Mouse (Mus musculus) adrenal gland (tissue): Measurements from ENCODE around the gene Slc1a7.

Experiments used
- intact Hi-C: fragments of 180-260 bp; cut with DNase I; formaldehyde crosslinking; loops from one replicate; pipeline ENCODE4 v1.15.1; 2025

The Slc1a7 gene

DNA sequence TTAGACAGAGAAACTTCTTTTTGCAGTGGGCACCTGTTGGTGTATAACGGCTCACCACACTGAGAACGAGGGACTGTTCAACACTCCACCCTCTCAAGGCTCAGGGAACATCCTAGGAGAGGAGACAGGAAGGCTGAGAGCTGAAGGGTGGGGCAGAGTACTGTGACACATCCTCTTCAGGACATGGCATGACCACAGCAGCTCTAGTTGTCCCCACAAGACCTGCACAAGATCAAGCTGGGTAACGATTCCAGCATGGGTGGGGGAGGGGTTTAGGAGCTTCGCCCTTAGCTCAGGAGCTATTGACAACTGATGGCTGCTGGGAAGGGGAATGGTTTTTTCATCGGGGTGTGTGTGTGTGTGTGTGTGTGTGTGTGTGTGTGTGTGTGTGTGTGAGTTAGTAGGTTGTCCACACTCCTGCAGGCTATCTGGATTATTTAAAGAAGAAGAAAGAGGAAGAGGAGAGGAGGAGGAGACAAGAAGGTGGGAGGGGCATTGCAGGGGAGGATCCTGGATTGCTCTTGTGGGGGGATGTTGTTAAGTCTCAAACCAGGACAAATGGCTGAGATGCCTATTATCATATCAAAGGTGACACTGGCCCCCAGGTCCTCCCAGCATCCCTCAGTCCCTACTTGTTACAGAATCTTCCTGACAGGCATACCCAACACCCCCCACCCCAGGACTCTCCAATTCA is 1.6 kb upstream of the Slc1a7 start:
- intact Hi-C loops: no loop called here

GRCm38 (mm10) chr4:107969781-107970180 is 1.6 kb downstream of the Slc1a7 start:
- intact Hi-C loops: no loop called here

GRCm38 (mm10) chr4:107971162-107971561 is 3.0 kb downstream of the Slc1a7 start:
- intact Hi-C loops: no loop called here

DNA sequence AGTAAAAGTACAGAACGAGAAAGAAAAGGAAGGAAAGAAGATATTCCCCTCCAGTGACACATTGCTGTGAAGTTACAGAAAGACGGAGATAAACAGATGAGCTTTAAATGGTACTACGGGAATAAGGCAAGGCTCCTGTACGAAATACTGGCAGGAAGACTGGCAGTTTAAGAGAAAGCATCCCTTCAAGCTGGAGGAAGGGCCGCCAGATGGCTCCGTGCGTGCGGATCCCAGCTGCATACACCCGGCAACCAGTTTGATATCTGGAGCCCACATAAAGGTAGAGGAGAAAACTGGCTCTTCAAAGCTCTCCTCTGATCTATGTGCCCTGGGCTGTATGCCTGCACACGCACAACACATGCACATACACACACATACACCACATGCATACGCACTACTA is 6.4 kb downstream of the Slc1a7 start:
- intact Hi-C loops: no loop called here

DNA sequence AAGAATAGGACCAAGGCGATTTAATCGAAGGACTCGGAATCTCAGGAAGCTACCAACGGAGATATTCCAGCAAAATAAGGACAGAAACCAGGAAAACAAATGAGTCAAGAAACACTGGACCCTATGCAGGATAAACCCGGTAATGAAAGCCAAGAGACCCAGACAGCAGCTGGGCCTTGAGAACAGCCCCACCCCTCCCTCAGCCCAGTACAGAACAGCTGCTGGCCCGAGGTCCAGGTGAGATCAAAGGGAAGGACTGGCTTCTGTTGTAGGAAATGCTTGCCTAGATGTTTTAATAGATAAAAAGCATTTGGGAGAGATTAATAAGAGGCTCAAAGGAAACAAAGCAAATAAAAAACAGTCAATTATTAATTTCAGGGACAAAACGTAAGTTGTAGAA is 6.9 kb downstream of the Slc1a7 start:
- intact Hi-C loops: no loop called here

DNA sequence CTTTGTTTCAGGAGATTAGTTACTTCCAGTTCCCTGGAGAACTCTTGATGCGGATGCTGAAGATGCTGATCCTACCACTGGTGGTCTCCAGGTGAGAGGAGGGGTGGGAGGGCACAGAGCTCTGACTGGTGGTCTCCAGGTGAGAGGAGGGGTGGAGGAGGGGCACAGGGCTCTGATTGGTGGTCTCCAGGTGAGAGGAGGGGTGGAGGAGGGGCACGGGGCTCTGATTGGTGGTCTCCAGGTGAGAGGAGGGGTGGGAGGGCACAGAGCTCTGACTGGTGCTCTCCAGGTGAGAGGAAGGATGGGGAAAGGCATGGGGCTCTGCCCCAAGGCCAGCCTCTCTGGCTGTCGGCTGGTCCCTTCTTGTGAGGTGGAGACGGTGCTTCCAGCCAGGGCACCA is 9.5 kb downstream of the Slc1a7 start:
- intact Hi-C loops: no loop called here

DNA sequence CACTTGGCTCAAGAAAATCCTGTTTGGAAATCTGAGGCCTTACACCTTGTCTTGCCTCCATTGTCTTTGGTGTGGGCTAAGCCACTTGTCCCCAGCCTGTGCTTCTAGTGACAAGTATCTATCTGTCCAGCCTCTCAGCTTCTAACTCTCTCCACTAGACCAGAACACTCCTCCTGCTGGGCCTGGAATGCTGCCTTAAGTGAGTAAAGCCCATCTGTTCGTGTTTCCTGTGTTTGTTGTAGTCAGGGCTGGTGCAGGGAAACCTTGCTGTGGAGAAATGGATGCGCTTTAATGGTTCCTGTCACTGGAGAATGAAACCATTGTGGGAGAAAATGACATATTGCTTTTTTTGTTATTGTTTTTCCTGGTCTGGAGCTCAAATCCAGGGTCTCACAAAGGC is 11.4 kb downstream of the Slc1a7 start:
- intact Hi-C loops: no loop called here

GRCm38 (mm10) chr4:107980002-107980600 is 12.0 kb downstream of the Slc1a7 start:
- intact Hi-C loops: no loop called here

- intact Hi-C loops: no loop called here
Measured at GRCm38 (mm10) chr4:107983717-107984116, 15.6 kb downstream of the Slc1a7 start.

DNA sequence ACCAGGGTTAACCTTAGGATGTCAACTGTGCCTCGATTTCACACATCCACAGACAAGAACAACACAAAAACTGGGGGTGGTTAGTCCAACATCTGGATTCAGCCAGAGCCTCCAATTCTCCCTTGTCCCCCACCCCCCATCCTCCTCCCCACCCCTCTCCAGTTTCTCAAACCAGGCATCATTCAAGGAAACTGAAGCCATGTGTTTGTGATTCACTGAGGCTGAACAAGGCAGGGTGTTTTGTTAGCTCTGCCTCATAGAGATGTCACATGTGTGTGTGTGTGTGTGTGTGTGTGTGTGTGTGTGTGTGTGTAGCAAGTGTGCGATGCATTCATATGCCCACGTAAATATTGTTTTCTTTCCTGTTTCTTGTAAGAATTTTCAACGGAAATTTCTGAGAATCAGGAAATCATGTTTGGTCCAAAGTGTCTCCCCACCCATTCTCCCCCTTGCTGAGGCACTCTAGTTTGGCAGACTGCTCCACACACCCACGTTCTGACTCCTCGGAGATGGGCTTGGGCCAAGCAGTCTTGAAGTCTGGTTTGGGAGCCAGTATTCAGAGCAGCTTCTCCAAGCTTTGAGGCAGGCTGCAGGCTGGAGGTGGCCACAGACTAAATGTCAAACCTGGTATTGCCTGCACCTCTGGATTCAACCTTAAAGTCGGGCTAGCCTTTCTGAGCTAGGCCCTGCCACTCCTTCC is 16.3 kb downstream of the Slc1a7 start:
- intact Hi-C loops: no loop called here

DNA sequence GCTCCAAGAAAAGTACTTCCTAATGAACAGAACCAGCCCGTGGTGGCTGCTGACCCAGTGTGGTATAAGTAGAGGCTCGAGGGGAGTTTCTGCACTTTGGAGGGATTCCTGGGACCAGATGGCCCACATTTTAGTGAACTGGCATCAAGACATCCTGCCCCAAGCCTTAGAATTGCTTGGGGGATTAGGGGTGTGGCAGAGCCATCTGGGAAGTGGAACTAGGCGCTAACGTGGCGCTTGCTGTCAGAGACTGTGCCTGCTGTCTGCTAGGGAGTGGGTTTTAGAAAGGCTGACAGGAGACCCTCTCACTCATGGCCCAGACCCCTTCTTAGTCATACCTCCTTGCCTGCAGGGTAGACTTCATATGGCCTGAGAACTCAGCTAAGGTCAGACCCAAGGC is 17.7 kb downstream of the Slc1a7 start:
- intact Hi-C loops: no loop called here

- intact Hi-C loops: no loop called here
Measured at GRCm38 (mm10) chr4:107986386-107987168, 18.4 kb downstream of the Slc1a7 start.

GRCm38 (mm10) chr4:107988931-107989330 is 20.8 kb downstream of the Slc1a7 start:
- intact Hi-C loops: no loop called here

GRCm38 (mm10) chr4:107990818-107991217 is 22.7 kb downstream of the Slc1a7 start:
- intact Hi-C loops: no loop called here

- intact Hi-C loops: no loop called here
Measured at GRCm38 (mm10) chr4:107991879-107992278, 23.7 kb downstream of the Slc1a7 start.

GRCm38 (mm10) chr4:107995011-107995410 is 26.9 kb downstream of the Slc1a7 start:
- intact Hi-C loops: no loop called here

DNA sequence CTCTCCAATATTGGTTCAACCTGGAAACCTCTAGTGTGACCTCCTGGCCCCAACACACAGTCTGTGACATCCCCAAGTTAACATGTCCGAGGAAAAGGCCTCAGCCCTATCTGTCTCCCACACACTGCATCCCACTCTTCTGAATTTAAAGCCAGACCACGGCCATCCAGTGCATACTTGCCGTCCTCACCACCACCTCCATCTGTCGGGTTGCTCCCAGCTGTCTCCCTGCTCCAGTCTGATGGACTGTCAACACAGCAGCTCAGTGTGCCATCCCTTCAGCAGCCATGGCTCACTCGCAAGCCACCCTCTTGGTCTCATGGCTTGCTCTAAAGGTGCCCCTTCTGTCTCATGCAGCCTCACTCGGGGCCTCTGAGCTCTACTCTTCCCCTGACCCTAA is 27.6 kb downstream of the Slc1a7 start:
- intact Hi-C loops: no loop called here

GRCm38 (mm10) chr4:107996418-107996986 is 28.4 kb downstream of the Slc1a7 start:
- intact Hi-C loops: no loop called here

DNA sequence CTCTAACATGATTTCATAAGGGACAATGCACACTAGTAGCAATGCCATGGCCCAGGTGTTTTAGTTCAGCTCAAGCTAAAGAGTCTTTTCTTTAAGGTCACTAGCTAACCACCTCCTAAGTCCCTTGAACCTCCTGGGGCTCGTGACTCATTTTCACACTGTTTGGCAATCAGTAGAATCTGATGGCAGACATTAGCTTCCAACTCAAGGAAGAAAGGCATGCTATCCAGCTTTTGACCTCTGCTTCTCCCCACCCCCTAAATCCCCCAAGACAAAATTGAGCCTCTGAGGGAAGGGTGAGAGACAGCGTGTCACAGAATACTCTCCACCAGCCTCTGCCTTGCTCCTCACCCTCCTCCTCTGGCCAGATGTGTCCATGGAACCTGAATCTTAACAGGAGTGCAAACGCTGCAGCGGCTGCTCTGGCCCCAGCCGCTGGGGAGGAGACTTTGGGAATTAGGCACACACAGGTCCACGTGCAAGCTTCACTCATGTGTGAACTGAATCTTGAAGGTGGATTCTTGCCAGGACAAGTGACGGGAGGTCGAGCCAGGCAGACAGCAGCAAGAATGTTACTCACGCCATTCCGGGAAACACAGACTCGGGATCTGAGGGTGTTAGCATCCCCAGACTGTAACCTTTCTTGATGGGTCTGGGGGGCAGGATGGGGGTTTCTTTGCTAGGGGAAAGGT is 30.7 kb downstream of the Slc1a7 start:
- intact Hi-C loops: no loop called here

GRCm38 (mm10) chr4:107999380-107999779 is 31.2 kb downstream of the Slc1a7 start:
- intact Hi-C loops: no loop called here

- intact Hi-C loops: no loop called here
Measured at GRCm38 (mm10) chr4:108005328-108005727, 37.2 kb downstream of the Slc1a7 start.
